Mouse (Mus musculus) hindbrain, embryonic 15.5 days (tissue): ENCODE results near the gene Mcam. TPM values are rescaled to one million over a fixed set of nuclear protein-coding genes. Genes with fewer than 3 reads are reported as not detected.

Experiments
- ATAC-seq: fragments of 200-750 bp; cut with Nextera tagmentation; 2 replicates; pipeline ENCODE4 v1.8.0; 2017; ENCODE audit warnings: low read depth, moderate number of reproducible peaks, moderate TSS enrichment; ENCODE audit not compliant: low FRiP score
- H3K27ac ChIP-seq: fragments of 300-500 bp; sonication (generic); replicated peaks from 2 replicates; pipeline ENCODE4 v1.5.1; 2015; ENCODE audit warnings: mild to moderate bottlenecking, inconsistent platforms
- H3K27me3 ChIP-seq: fragments of 300-500 bp; sonication (generic); 2 replicates; pipeline ENCODE4 v1.6.1; 2015; ENCODE audit warnings: control low read depth, inconsistent platforms
- H3K36me3 ChIP-seq: fragments of 300-500 bp; sonication (generic); 2 replicates; pipeline ENCODE4 v1.6.1; 2015; ENCODE audit warnings: control low read depth, inconsistent platforms
- H3K4me1 ChIP-seq: fragments of 300-500 bp; sonication (generic); replicated peaks from 2 replicates; pipeline ENCODE4 v1.6.1; 2015; ENCODE audit warnings: control low read depth, inconsistent platforms
- H3K4me2 ChIP-seq: fragments of 300-500 bp; sonication (generic); 2 replicates; pipeline ENCODE4 v1.6.1; 2015; ENCODE audit warnings: moderate library complexity, mild to moderate bottlenecking, inconsistent platforms
- H3K4me3 ChIP-seq: fragments of 300-500 bp; sonication (generic); 2 replicates; pipeline ENCODE4 v1.5.1; 2015; ENCODE audit warnings: mild to moderate bottlenecking, inconsistent platforms
- H3K9ac ChIP-seq: fragments of 300-500 bp; sonication (generic); 2 replicates; pipeline ENCODE4 v1.6.1; 2015; ENCODE audit warnings: inconsistent platforms
- H3K9me3 ChIP-seq: fragments of 300-500 bp; sonication (generic); 2 replicates; pipeline ENCODE4 v1.6.1; 2016; ENCODE audit warnings: control low read depth, inconsistent platforms
- WGBS: fragments of 180-500 bp; shearing (Covaris S2); methylation state at CpG from one replicate; pipeline ENCODE4 v1.1.7; 2015; 5-methylcytosine and 5-hydroxymethylcytosine counted together
- polyA plus RNA-seq: library from polyadenylated mRNA; unstranded; fragments of >200 nt; fragmentation: Nextera tagmentation; extraction: Ambion mirVana; gene quantifications from 2 replicates; pipeline ENCODE4 v1.2.1, GENCODE M21; 2015

Mcam gene
- polyA plus RNA-seq, 1 experiment from 2014 or later: 11.3 TPM

DNA sequence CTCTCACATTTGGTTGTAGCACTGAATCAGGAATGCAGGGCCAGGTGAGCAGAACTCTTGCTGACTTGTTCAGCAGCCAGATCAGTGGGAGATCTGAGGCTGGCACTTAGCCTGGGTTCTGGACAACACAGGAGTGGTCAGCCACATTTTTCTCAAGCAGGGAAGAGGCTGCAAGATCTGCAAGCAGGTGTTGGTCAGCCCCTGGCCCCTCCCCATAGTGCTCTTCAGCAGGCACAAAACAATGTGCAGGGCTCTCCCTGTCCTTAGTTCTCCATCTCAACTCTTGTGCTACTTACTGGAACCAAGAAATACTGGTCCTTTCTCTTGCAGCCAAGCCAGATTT is 10.4 kb downstream of the Mcam start:
- Histone ChIP-seq H3K27ac (no peak overlapping the region), H3K9me3 (no peaks in the 10 kb centered on the region), H3K4me3 (no peak overlapping the region), H3K9ac (no peak overlapping the region), H3K36me3 (peaks cover 30% of the 10 kb centered on the region), H3K4me1 (no peaks in the 10 kb centered on the region), H3K4me2 (no peak overlapping the region), H3K27me3 (no peaks in the 10 kb centered on the region)
- no peak for ATAC-seq

DNA sequence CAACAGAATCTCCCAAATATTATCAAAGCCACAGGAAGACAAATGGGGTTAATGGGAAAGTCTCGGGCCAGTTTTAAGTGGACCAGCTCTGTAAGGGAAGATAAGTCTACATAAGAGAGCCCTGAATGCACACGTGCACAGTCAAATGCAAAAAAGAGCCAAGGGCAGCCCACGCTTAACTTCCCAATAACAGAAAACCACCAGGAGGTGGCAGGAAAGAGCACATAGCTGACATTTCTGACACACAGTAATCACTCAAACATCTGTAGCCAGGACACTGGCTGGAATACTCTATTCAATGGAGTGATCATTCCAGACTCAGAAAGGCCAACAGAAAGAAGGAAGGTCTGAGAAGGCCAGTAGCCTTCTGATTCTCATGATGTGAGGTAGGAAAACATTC is 13.0 kb downstream of the Mcam start:
- Histone ChIP-seq H3K36me3 (peaks cover 47% of the 10 kb centered on the region), H3K9ac (no peak overlapping the region), H3K9me3 (no peaks in the 10 kb centered on the region), H3K27me3 (no peaks in the 10 kb centered on the region), H3K4me2 (no peak overlapping the region), H3K4me3 (no peak overlapping the region), H3K4me1 (no peaks in the 10 kb centered on the region), H3K27ac (no peak overlapping the region)
- no peak for ATAC-seq
- 55% methylated on average over 3 of the region's 3 CpGs for WGBS

DNA sequence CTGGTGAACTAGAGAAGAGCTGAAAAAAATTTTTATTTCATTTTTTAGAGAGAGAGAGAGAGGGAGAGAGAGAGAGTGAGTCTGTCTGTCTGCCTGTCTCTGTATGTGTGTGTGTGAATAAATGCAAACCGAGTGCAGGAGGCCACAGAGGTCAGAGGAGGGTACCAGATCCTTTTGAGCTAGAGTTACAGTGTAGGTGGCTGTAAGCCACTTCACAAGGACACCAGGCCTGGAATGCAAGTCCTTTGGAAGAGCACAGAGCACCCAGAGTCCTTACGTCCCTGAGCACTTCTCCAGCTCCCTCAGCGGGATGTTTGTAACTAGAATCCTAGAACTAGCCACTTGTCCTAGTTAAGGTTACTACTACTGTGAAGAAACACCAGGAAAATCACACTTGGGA is 25.6 kb downstream of the Mcam start:
- H3K9ac ChIP-seq: no peak overlapping the region
- H3K4me1 ChIP-seq: no peaks in the 10 kb centered on the region
- no peaks in the 10 kb centered on the region for H3K9me3 ChIP-seq
- H3K27me3 ChIP-seq: no peaks in the 10 kb centered on the region
- H3K27ac ChIP-seq: no peak overlapping the region
- H3K36me3 ChIP-seq: peaks cover 80% of the 10 kb centered on the region
- H3K4me3 ChIP-seq: no peak overlapping the region
- 85% methylated on average over 3 of the region's 3 CpGs for WGBS
- no peak for ATAC-seq
- H3K4me2 ChIP-seq: no peak overlapping the region

DNA sequence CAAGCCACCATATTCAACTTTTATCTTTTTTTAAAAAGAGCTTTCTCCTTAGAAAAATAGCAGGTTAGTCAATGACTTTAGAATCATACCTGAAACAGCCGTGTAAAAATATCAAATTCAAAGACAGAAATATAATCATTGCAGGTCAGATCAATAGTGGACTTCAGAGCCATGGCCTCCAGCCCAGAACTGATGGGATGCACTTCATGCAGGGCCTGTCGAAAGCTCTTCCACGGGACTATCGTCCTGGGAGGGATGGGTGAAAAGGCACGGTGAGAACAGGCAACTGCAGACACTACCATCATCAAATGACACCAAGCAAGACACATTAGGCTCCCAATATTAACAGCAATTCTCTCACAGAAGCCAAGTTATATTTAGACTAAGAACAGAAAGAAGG is 34.7 kb downstream of the Mcam start:
- H3K27me3 ChIP-seq: no peaks in the 10 kb centered on the region

DNA sequence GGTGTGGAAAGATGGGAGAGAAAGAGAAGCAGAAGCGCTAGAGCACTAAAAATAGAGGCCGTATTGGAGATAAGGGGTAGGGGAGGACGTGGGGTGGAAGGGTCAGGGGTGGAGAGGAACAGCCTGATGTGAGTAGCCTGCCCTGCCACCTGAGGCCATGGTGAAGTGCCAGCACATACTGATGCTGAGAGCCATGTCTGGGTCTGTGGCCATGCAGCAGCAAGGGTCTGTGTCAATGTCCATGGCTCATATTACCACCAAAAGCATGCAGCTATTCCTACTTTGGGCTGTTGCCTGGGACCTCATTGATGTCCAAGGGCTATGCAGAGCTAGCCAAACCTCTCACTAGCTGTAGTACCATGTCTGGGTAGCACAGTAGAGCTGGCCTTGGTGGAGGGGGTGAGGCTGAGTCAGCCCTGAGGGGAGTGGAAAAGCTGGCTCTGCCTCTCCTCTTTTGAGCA is 36.5 kb downstream of the Mcam start:
- WGBS: 87% methylated on average over 3 of the region's 3 CpGs
- no peak overlapping the region for H3K27ac ChIP-seq
- H3K4me2 ChIP-seq: no peak overlapping the region
- ATAC-seq: no peak
- H3K4me1 ChIP-seq: no peaks in the 10 kb centered on the region
- no peaks in the 10 kb centered on the region for H3K27me3 ChIP-seq
- H3K9ac ChIP-seq: no peak overlapping the region
- no peaks in the 10 kb centered on the region for H3K9me3 ChIP-seq
- H3K4me3 ChIP-seq: no peak overlapping the region
- H3K36me3 ChIP-seq: peaks cover 32% of the 10 kb centered on the region

More for the DNA sequence above, 34.7 kb downstream of the Mcam start:
- peaks cover 47% of the 10 kb centered on the region for H3K36me3 ChIP-seq
- H3K4me3 ChIP-seq: no peak overlapping the region
- WGBS: 96% methylated on average over 5 of the region's 5 CpGs
- H3K4me1 ChIP-seq: no peaks in the 10 kb centered on the region
- no peak overlapping the region for H3K9ac ChIP-seq
- H3K9me3 ChIP-seq: no peaks in the 10 kb centered on the region
- ATAC-seq: no peak
- no peak overlapping the region for H3K27ac ChIP-seq
- no peak overlapping the region for H3K4me2 ChIP-seq

DNA sequence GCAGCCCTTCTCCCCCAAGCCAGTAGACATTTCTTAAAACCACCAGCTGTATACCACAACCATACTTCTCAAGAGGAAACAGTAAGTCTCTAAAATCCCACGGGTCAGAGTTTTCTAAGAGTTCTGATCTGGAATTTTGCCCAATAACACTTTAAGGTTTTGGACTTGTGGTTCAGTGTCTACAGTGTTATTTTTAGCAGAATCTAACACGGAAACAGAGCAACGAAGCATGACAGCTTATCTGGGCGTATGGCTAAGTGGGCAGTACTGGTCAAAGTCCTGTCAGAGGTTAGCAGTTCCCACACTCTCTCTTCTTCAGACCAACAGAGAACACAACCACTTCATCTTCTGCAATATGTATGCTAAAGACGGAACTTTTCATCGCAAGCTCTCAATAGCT is 41.3 kb downstream of the Mcam start:
- H3K4me3 ChIP-seq: no peak overlapping the region
- no peaks in the 10 kb centered on the region for H3K4me1 ChIP-seq
- H3K9me3 ChIP-seq: no peaks in the 10 kb centered on the region
- H3K27ac ChIP-seq: no peak overlapping the region
- no peak overlapping the region for H3K9ac ChIP-seq
- no peaks in the 10 kb centered on the region for H3K27me3 ChIP-seq
- H3K36me3 ChIP-seq: peaks cover 18% of the 10 kb centered on the region
- H3K4me2 ChIP-seq: no peak overlapping the region
- no peak for ATAC-seq
- WGBS: 84% methylated on average over 6 of the region's 6 CpGs

DNA sequence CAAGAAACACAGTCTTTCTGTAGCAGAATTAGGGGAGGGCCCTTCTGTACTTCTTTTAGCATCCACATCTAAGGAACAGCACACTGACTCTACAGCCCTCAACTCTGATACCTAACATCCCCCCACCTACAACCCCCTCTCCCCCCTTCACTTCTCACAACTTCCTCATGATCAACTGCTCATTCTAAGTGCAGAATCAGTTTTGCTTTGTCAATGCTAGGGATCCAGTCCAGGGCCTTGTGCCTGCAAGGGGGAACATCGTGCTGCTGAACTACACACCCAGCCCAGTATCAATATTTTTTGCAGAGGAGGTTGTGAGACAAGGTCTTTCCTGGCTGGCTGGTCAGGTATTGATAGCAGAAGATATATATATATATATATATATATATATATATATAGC is 41.7 kb downstream of the Mcam start:
- Histone ChIP-seq H3K9me3 (no peaks in the 10 kb centered on the region), H3K4me3 (no peak overlapping the region), H3K4me2 (no peak overlapping the region), H3K27me3 (no peaks in the 10 kb centered on the region), H3K9ac (no peak overlapping the region), H3K27ac (no peak overlapping the region), H3K4me1 (no peaks in the 10 kb centered on the region), H3K36me3 (peaks cover 18% of the 10 kb centered on the region)
- ATAC-seq: no peak
- WGBS: 89% methylated on average over 1 of the region's 1 CpGs

DNA sequence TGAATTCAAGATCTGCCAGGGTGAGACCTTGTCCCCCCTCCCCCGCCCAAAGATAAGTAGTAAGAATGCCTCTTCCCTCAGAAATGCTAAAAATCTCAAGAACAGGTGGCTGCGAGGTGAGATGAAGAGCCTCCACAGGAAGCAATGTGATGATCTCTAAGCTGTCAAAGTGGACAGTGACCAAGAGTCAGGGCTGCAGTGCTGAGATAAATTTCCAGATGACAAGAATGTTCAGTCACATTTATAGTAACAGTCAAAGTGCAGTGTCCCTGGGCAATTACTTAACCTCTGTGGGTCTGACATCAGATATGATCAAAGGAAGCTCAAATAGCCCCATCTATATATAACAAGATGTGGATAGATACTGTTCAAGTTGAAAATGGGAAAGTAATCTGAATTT is 43.1 kb downstream of the Mcam start:
- Histone ChIP-seq H3K4me2 (no peak overlapping the region), H3K9me3 (no peaks in the 10 kb centered on the region), H3K27me3 (no peaks in the 10 kb centered on the region), H3K27ac (no peak overlapping the region), H3K4me3 (no peak overlapping the region), H3K9ac (no peak overlapping the region), H3K36me3 (peaks cover 8% of the 10 kb centered on the region), H3K4me1 (no peaks in the 10 kb centered on the region)
- no peak for ATAC-seq
- WGBS: 90% methylated on average over 2 of the region's 2 CpGs

DNA sequence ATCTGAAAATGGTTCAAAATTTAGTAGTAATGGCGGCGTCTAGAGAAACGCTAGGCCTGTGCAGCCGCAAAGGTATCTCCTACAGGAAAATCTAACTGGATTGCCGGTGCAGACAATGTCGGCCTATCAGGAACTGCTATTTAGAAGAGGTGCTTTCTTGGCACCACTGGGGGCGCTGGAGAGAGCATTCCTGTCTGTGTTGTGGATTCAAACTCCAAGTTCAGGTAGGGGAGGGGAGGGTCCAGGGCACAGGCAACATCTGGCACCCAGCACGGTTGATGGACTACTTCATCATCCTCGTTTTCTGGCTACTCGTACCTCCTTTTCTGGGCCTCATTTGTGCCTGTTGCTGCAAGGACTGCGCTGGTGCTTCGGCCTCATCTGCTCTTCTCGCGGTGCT is 44.1 kb downstream of the Mcam start:
- 88% methylated on average over 14 of the region's 14 CpGs for WGBS
- no peaks in the 10 kb centered on the region for H3K9me3 ChIP-seq
- H3K4me1 ChIP-seq: no peaks in the 10 kb centered on the region
- H3K4me3 ChIP-seq: no peak overlapping the region
- H3K4me2 ChIP-seq: no peak overlapping the region
- no peak for ATAC-seq
- no peaks in the 10 kb centered on the region for H3K27me3 ChIP-seq
- H3K36me3 ChIP-seq: no peaks in the 10 kb centered on the region
- H3K27ac ChIP-seq: no peak overlapping the region
- no peak overlapping the region for H3K9ac ChIP-seq

DNA sequence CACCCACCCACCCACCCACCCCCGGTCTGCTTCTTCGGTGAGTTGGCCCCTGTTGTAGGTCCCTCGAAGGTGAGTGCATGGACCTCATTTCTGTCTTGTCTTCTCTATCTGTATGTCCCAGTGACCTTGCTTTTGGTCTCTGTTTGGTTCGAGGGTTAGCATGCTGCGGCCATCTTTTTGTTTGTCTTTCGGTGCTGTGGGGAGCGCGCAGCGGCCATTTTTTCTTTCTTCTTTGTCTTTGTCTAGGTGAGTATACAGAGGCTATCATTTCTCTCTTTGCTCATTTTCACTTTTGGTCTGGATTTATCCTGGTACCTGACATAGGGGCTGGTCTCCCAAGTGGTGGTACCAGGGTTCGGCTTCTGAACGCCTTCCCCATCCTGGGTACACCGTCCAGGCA is 44.5 kb downstream of the Mcam start:
- Histone ChIP-seq H3K4me1 (no peaks in the 10 kb centered on the region), H3K9me3 (no peaks in the 10 kb centered on the region), H3K36me3 (no peaks in the 10 kb centered on the region), H3K27ac (no peak overlapping the region), H3K9ac (no peak overlapping the region), H3K4me2 (no peak overlapping the region), H3K4me3 (no peak overlapping the region), H3K27me3 (no peaks in the 10 kb centered on the region)
- no peak for ATAC-seq
- WGBS: 98% methylated on average over 12 of the region's 12 CpGs

DNA sequence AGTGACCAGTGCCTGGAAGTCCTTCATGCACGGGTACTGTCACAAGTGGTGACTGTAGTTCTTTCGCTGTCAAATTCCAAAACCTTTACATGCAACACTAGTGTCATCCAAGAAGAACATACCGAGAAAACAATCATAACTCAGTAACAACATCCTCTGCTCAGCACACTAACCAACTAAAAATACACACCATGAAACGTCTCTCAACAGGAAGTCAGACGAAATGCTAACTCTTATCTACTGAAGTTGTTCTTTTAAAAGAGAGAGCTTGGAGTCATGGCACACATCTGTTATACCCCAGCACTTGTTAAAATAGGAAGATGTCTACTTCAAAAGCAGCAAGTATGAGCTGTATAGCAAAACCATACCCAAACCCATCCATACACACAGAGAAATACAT is 47.3 kb downstream of the Mcam start:
- no peaks in the 10 kb centered on the region for H3K4me1 ChIP-seq
- H3K4me3 ChIP-seq: no peak overlapping the region
- no peak for ATAC-seq
- no peaks in the 10 kb centered on the region for H3K27me3 ChIP-seq
- no peak overlapping the region for H3K9ac ChIP-seq
- no peak overlapping the region for H3K4me2 ChIP-seq
- 91% methylated on average over 5 of the region's 5 CpGs for WGBS
- H3K27ac ChIP-seq: no peak overlapping the region
- no peaks in the 10 kb centered on the region for H3K9me3 ChIP-seq
- H3K36me3 ChIP-seq: no peaks in the 10 kb centered on the region

DNA sequence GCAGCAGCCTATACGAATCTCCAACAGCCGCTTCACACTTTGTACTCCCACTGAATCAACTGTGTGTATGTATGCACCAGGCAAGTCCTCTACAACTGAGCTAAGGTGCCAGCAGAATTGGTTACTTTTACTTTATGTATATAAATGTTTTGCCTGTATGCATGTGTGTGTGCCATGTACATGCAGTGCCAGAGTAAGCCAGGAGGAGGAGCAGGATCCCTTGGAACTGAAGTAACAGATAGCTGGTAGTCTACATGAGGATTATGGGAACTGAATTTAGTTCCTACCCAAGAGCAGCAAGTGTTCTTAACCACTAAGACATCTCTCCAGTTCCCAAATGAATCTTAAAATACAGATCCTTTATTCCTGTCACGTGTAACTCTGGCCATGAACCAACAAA is 48.0 kb downstream of the Mcam start:
- 0 out of 2 replicates have a peak, but pooled peaks cover 2% of the 10 kb centered on the region for H3K4me1 ChIP-seq
- H3K27me3 ChIP-seq: no peaks in the 10 kb centered on the region
- 94% methylated on average over 3 of the region's 3 CpGs for WGBS
- no peak overlapping the region for H3K4me3 ChIP-seq
- no peak overlapping the region for H3K27ac ChIP-seq
- H3K9ac ChIP-seq: no peak overlapping the region
- H3K9me3 ChIP-seq: no peaks in the 10 kb centered on the region
- ATAC-seq: no peak
- H3K36me3 ChIP-seq: no peaks in the 10 kb centered on the region
- H3K4me2 ChIP-seq: no peak overlapping the region

DNA sequence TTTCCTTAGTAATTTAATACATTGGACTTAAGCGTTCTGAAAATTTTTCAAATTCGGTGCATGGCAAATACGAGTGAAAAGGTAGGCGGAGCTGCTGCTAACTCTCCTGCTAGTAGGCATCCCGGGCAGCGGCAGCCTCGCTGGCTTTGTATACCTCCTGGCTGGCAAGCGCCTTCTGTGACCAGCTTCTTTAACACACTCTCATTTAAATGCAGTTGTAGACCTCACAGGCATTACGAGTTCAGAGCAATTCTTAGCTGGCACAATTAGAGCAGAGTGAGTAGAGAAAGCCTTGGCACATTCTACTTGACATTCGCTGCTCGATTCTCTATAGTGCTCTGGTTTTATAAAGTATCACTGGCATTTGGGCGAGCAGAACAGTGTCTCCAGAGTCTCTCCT is 54.0 kb downstream of the Mcam start:
- WGBS: 59% methylated on average over 12 of the region's 12 CpGs
- Histone ChIP-seq H3K27me3 (no peaks in the 10 kb centered on the region), H3K36me3 (no peaks in the 10 kb centered on the region), H3K4me3 (no peak overlapping the region), H3K9me3 (no peaks in the 10 kb centered on the region), H3K9ac (no peak overlapping the region), H3K4me1 (peaks cover 16% of the 10 kb centered on the region), H3K4me2 (no peak overlapping the region), H3K27ac (peak overlapping the region; percentile 60; the same call in 1 of the 2 replicates)
- ATAC-seq: peak; percentile 74; the same call in 1 of the 2 replicates
